In the genomic region with DNA sequence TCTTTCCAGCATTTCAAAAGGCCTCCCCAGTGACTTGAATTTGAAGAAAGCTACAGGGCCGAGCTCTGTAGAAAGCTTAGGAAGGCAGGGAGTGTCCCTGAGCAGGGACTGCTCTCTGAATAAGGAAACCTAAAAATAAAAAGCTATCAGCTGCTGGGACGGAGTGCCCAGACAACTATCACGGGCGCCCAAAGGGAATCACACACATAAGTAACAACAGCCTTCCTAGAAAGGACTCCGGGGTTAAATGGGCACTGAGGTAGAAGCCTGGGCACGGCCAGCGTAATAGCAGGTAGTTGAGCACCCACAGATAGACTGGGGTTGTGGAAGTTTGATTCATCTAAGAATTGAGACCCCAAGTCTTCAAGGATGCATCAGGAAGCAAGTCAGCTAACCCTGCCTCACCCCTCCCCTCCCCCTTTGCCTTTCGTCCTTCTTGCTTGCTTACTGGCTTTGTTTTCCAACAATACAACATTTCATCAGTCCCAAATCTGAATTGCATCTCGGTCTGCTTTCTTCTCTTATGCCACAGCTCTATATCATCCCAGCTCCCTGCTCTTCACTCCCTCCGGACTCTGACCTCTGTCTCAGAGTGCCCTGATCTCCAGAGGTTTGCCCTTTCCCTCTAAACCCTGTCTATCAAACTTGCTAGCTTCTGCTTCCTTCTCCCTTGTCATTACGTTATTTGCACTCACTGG, we compare ENCODE assay signal across 14 mouse cellular contexts.
DNase-seq lines count a peak whose midpoint lies in the region; ATAC-seq and TF ChIP-seq lines count a peak whose summit lies in the region.
"Had no signal": no experiment of that assay in that cellular context is flagged by ENCODE, and none has a peak within 500 bp of the region (broad histone marks: within the 10 kb centered on the region; RNA-seq: fewer than 3 reads in every experiment).

No protein-coding gene starts in this region.

- intact Hi-C loops in heart, postnatal 14 days (cut with DNase I), result no loop called here

- no peak overlapping the region for H3K4me3 ChIP-seq in ES-Bruce4 (ENCODE audit: low read depth, low read length)
- no peak overlapping the region; the same call in 1 of the 2 replicates for H3K4me3 ChIP-seq in heart, embryonic 10.5 days
- no peak overlapping the region for H3K4me3 ChIP-seq in midbrain, embryonic 11.5 days (ENCODE audit: low read depth, low read length)
- H3K4me3 ChIP-seq: forebrain, embryonic 13.5 days; limb, embryonic 13.5 days had no signal

- no peak for TF ChIP-seq POLR2A in ES-Bruce4 (IDR thresholded peaks at IDR 0.05; ENCODE audit: insufficient read depth, low read length)

- peak; percentile 21 to 34 for DNase-seq in heart, adult 18-20 months
- no peak for DNase-seq in heart, postnatal 14 days
- no peak for DNase-seq in heart, embryonic 10.5 days (ENCODE audit: low spot score)
- peak; percentile 86 for DNase-seq in midbrain, embryonic 11.5 days (ENCODE audit: low spot score, missing footprints)
- no peak for DNase-seq in liver
- DNase-seq: cerebellum, adult 9-10 months; gastrocnemius, postnatal 25 days; kidney, postnatal 25 days; layer of hippocampus, postnatal 36 days; lung, embryonic 14.5 days had no signal

- H3K27me3 ChIP-seq in ES-Bruce4 (ENCODE audit: control insufficient read depth, insufficient read depth, low read length, poor library complexity, severe bottlenecking), result no peaks in the 10 kb centered on the region
- H3K27me3 ChIP-seq in heart, embryonic 10.5 days (ENCODE audit: insufficient read depth, poor library complexity, severe bottlenecking), result no peaks in the 10 kb centered on the region
- no peaks in the 10 kb centered on the region for H3K27me3 ChIP-seq in midbrain, embryonic 11.5 days (ENCODE audit: control insufficient read depth, insufficient read depth, low read length)
- H3K27me3 ChIP-seq: forebrain, embryonic 13.5 days; limb, embryonic 13.5 days had no signal

- no peak overlapping the region for H3K9ac ChIP-seq in ES-Bruce4 (ENCODE audit: low read depth, poor library complexity, severe bottlenecking)
- H3K9ac ChIP-seq in midbrain, embryonic 11.5 days (ENCODE audit: low read length), result no peak overlapping the region
- H3K9ac ChIP-seq: forebrain, embryonic 13.5 days; limb, embryonic 13.5 days; lung, embryonic 14.5 days had no signal

- TF ChIP-seq EP300 in ES-Bruce4 (IDR thresholded peaks at IDR 0.05; ENCODE audit: insufficient read depth, low read depth, low read length), result no peak

- H3K27ac ChIP-seq in ES-Bruce4 (ENCODE audit: insufficient read depth, low read length), result peak overlapping the region; percentile 55
- H3K27ac ChIP-seq in heart, embryonic 10.5 days, result peak overlapping the region; percentile 67
- H3K27ac ChIP-seq in midbrain, embryonic 11.5 days (ENCODE audit: low read depth, low read length), result no peak overlapping the region
- H3K27ac ChIP-seq: forebrain, embryonic 13.5 days; limb, embryonic 13.5 days had no signal

- peaks cover 38% of the 10 kb centered on the region for H3K9me3 ChIP-seq in ES-Bruce4 (replicated peaks; ENCODE audit: control insufficient read depth, insufficient read depth, low read length, poor library complexity, severe bottlenecking)
- no peaks in the 10 kb centered on the region for H3K9me3 ChIP-seq in heart, embryonic 10.5 days
- H3K9me3 ChIP-seq in midbrain, embryonic 11.5 days (ENCODE audit: control insufficient read depth, low read length), result no peaks in the 10 kb centered on the region
- H3K9me3 ChIP-seq: forebrain, embryonic 13.5 days; limb, embryonic 13.5 days had no signal

- no peak for TF ChIP-seq CTCF in ES-Bruce4 (IDR thresholded peaks at IDR 0.05; ENCODE audit: low read depth, low read length)

- 53% methylated on average over 11 of the region's 11 CpGs for WGBS in heart, embryonic 10.5 days
- 64% methylated on average over 11 of the region's 11 CpGs for WGBS in midbrain, embryonic 11.5 days

- peaks cover 3% of the 10 kb centered on the region for H3K4me1 ChIP-seq in ES-Bruce4 (ENCODE audit: control insufficient read depth, insufficient read depth, low read length)
- peaks cover 33% of the 10 kb centered on the region for H3K4me1 ChIP-seq in heart, embryonic 10.5 days
- no peaks in the 10 kb centered on the region for H3K4me1 ChIP-seq in midbrain, embryonic 11.5 days (ENCODE audit: control insufficient read depth, insufficient read depth, low read length)
- H3K4me1 ChIP-seq: forebrain, embryonic 13.5 days; limb, embryonic 13.5 days had no signal

- peaks cover under 1% of the 10 kb centered on the region; the same call in 1 of the 2 replicates for H3K36me3 ChIP-seq in ES-Bruce4 (ENCODE audit: control insufficient read depth, insufficient read depth, low read length, poor library complexity, severe bottlenecking)
- H3K36me3 ChIP-seq in heart, embryonic 10.5 days, result no peaks in the 10 kb centered on the region
- H3K36me3 ChIP-seq in midbrain, embryonic 11.5 days (ENCODE audit: control insufficient read depth, insufficient read depth, low read length), result no peaks in the 10 kb centered on the region
- H3K36me3 ChIP-seq: limb, embryonic 13.5 days had no signal

- H3K4me2 ChIP-seq in midbrain, embryonic 11.5 days, result no peak overlapping the region
- H3K4me2 ChIP-seq: forebrain, embryonic 13.5 days; limb, embryonic 13.5 days; lung, embryonic 14.5 days had no signal

- peak; percentile 72; the same call in 1 of the 2 replicates for ATAC-seq in midbrain, embryonic 11.5 days (ENCODE audit: low FRiP score)
- no peak for ATAC-seq in granulocyte monocyte progenitor cell, adult 5-6 weeks (replicated peaks; ENCODE audit: poor library complexity, severe bottlenecking)

Comparison
In these comparisons a context has a peak if more than half of its experiments do, and no peak if none do; other contexts are left out.
1. DNase-seq: peak in heart, adult 18-20 months (2 of 2) and midbrain, embryonic 11.5 days (single experiment); none in heart, postnatal 14 days (0 of 2), heart, embryonic 10.5 days (single experiment) and liver (single experiment).